Mouse (Mus musculus) embryonic facial prominence, embryonic 15.5 days (tissue): Measurements from ENCODE around the gene Btbd35f15. TPM values are rescaled to one million over a fixed set of nuclear protein-coding genes. Genes with fewer than 3 reads are reported as not detected.
"Not testable (repeated sequence)": the region's sequence is repeated elsewhere in the genome, so short reads cannot be mapped to it uniquely, and the experiment has no call there.

Experiments
- ATAC-seq: fragments of 200-750 bp; cut with Nextera tagmentation; 2 replicates; pipeline ENCODE4 v1.8.0; 2017; ENCODE audit warnings: low read depth, moderate TSS enrichment; ENCODE audit not compliant: insufficient number of reproducible peaks, low FRiP score, low TSS enrichment
- H3K27ac ChIP-seq: fragments of 300-500 bp; sonication (generic); replicated peaks from 2 replicates; pipeline ENCODE4 v1.5.1; 2015; ENCODE audit warnings: mild to moderate bottlenecking, inconsistent platforms
- H3K27me3 ChIP-seq: fragments of 300-500 bp; sonication (generic); 2 replicates; pipeline ENCODE4 v1.6.1; 2015; ENCODE audit warnings: inconsistent platforms
- H3K36me3 ChIP-seq: fragments of 300-500 bp; sonication (generic); 2 replicates; pipeline ENCODE4 v1.6.1; 2015; ENCODE audit warnings: mild to moderate bottlenecking, inconsistent platforms
- H3K4me1 ChIP-seq: fragments of 300-500 bp; sonication (generic); 2 replicates; pipeline ENCODE4 v1.6.1; 2015; ENCODE audit warnings: inconsistent platforms
- H3K4me2 ChIP-seq: fragments of 300-500 bp; sonication (generic); replicated peaks from 2 replicates; pipeline ENCODE4 v1.6.1; 2015; ENCODE audit warnings: mild to moderate bottlenecking, inconsistent platforms
- H3K4me3 ChIP-seq: fragments of 300-500 bp; sonication (generic); replicated peaks from 2 replicates; pipeline ENCODE4 v1.5.1; 2015; ENCODE audit warnings: mild to moderate bottlenecking, inconsistent platforms
- H3K9ac ChIP-seq: fragments of 300-500 bp; sonication (generic); 2 replicates; pipeline ENCODE4 v1.6.1; 2015; ENCODE audit warnings: inconsistent platforms
- H3K9me3 ChIP-seq: fragments of 300-500 bp; sonication (generic); replicated peaks from 2 replicates; pipeline ENCODE4 v1.6.1; 2016; ENCODE audit warnings: inconsistent platforms
- WGBS: fragments of 180-500 bp; shearing (Covaris S2); methylation state at CpG from one replicate; pipeline ENCODE4 v1.1.7; 2015; 5-methylcytosine and 5-hydroxymethylcytosine counted together
- polyA plus RNA-seq: library from polyadenylated mRNA; unstranded; fragments of >200 nt; fragmentation: Nextera tagmentation; extraction: Ambion mirVana; gene quantifications from 2 replicates; pipeline ENCODE4 v1.2.1, GENCODE M21; 2015

Btbd35f15 gene
- not detected in 2 replicates for polyA plus RNA-seq

- WGBS, result no CpG with 5 or more reads among the region's 3 CpGs
Observed at GRCm38 (mm10) chrX:33577214-33577613, at the start of gene Btbd35f15. Btbd35f15 (minus strand) TSS chrX:33577314.

More at GRCm38 (mm10) chrX:33577214-33577613, at the start of gene Btbd35f15:
- not testable (repeated sequence) for H3K4me1 ChIP-seq, H3K27ac ChIP-seq, ATAC-seq, H3K9ac ChIP-seq, H3K9me3 ChIP-seq, H3K27me3 ChIP-seq, H3K36me3 ChIP-seq, H3K4me3 ChIP-seq, H3K4me2 ChIP-seq

Other genes starting within 250 kb of the Btbd35f15 start
- not detected in 2 replicates for gene Btbd35f13, start 79.9 kb upstream of the Btbd35f15 start, polyA plus RNA-seq
- gene Btbd35f14, start 125.0 kb upstream of the Btbd35f15 start, polyA plus RNA-seq, result not detected in 2 replicates